Mouse (Mus musculus) neural tube, embryonic 14.5 days (tissue): ENCODE data around the gene Gbp2b. TPM values are rescaled to one million over a fixed set of nuclear protein-coding genes. Genes with fewer than 3 reads are reported as not detected.

Source experiments
- ATAC-seq: fragments of 200-750 bp; cut with Nextera tagmentation; 2 replicates; pipeline ENCODE4 v1.8.0; 2017; ENCODE audit warnings: low read depth, mild to moderate bottlenecking, moderate TSS enrichment, moderate library complexity
- H3K27ac ChIP-seq: fragments of 300-500 bp; sonication (generic); 2 replicates; pipeline ENCODE4 v1.5.1; 2014; ENCODE audit warnings: low read depth, mild to moderate bottlenecking, control low read depth, low read length, moderate library complexity, mixed read lengths
- H3K27me3 ChIP-seq: fragments of 300-500 bp; sonication (generic); 2 replicates; pipeline ENCODE4 v1.6.1; 2014; ENCODE audit warnings: low read length; ENCODE audit not compliant: control insufficient read depth, insufficient read depth
- H3K36me3 ChIP-seq: fragments of 300-500 bp; sonication (generic); 2 replicates; pipeline ENCODE4 v1.6.1; 2014; ENCODE audit warnings: low read length, mixed read lengths; ENCODE audit not compliant: control insufficient read depth, insufficient read depth
- H3K4me1 ChIP-seq: fragments of 300-500 bp; sonication (generic); 2 replicates; pipeline ENCODE4 v1.6.1; 2014; ENCODE audit warnings: low read length; ENCODE audit not compliant: control insufficient read depth, insufficient read depth
- H3K4me2 ChIP-seq: fragments of 300-500 bp; sonication (generic); 2 replicates; pipeline ENCODE4 v1.6.1; 2014; ENCODE audit warnings: mild to moderate bottlenecking, low read depth, low read length, control low read depth
- H3K4me3 ChIP-seq: fragments of 300-500 bp; sonication (generic); 2 replicates; pipeline ENCODE4 v1.5.1; 2014; ENCODE audit warnings: low read depth, low read length, control low read depth, mixed read lengths
- H3K9ac ChIP-seq: fragments of 300-500 bp; sonication (generic); replicated peaks from 2 replicates; pipeline ENCODE4 v1.6.1; 2014; ENCODE audit warnings: low read depth, mild to moderate bottlenecking, control low read depth, low read length, mixed read lengths
- H3K9me3 ChIP-seq: fragments of 300-500 bp; sonication (generic); 2 replicates; pipeline ENCODE4 v1.6.1; 2016; ENCODE audit warnings: low read length; ENCODE audit not compliant: control insufficient read depth
- WGBS: fragments of 180-500 bp; shearing (Covaris S2); extraction: QIAGEN DNeasy Blood & Tissue Kit; methylation state at CpG from one replicate; pipeline ENCODE4 v1.1.7; 2014; 5-methylcytosine and 5-hydroxymethylcytosine counted together
- microRNA-seq: library from miRNA; unstranded; fragments of <30 nt; microRNA quantifications from one replicate; pipeline ENCODE4, GENCODE M21; 2016
- polyA plus RNA-seq: library from polyadenylated mRNA; unstranded; fragments of >200 nt; fragmentation: Nextera tagmentation; extraction: Ambion mirVana; gene quantifications from 2 replicates; pipeline ENCODE4 v1.2.1, GENCODE M21; 2014

Gbp2b gene
- polyA plus RNA-seq, 1 experiment from 2014 or later, result not detected

- Histone ChIP-seq H3K36me3 (no peaks in the 10 kb centered on the region), H3K4me2 (no peak overlapping the region), H3K4me3 (no peak overlapping the region), H3K27me3 (no peaks in the 10 kb centered on the region), H3K9ac (no peak overlapping the region), H3K9me3 (no peaks in the 10 kb centered on the region), H3K27ac (no peak overlapping the region), H3K4me1 (no peaks in the 10 kb centered on the region)
- WGBS, result 35% methylated on average over 2 of the region's 2 CpGs
- no peak for ATAC-seq
Measured at GRCm38 (mm10) chr3:142650205-142650604, 55.6 kb downstream of the Gbp2b start.

- 93% methylated on average over 8 of the region's 8 CpGs for WGBS
Measured at GRCm38 (mm10) chr3:142664723-142665122, 70.1 kb downstream of the Gbp2b start.

More at GRCm38 (mm10) chr3:142664723-142665122, 70.1 kb downstream of the Gbp2b start:
- Histone ChIP-seq H3K4me3 (no peak overlapping the region), H3K27ac (no peak overlapping the region), H3K27me3 (no peaks in the 10 kb centered on the region), H3K9me3 (no peaks in the 10 kb centered on the region), H3K4me2 (no peak overlapping the region), H3K4me1 (no peaks in the 10 kb centered on the region), H3K36me3 (no peaks in the 10 kb centered on the region), H3K9ac (no peak overlapping the region)
- no peak for ATAC-seq

Small RNAs within 50 kb of the gene (microRNA-seq; reads per million reads assigned to microRNA genes)
- gene Mir6381, result not detected

Other genes with a start within 250 kb of the Gbp2b start
- 16.8 and 19.8 TPM in 2 replicates for gene Pdlim5, start 199.2 kb upstream of the Gbp2b start, polyA plus RNA-seq
- 0.08 and 0.11 TPM in 2 replicates for gene Gbp5, start 100.9 kb upstream of the Gbp2b start, polyA plus RNA-seq
- gene Gbp7, start 64.5 kb upstream of the Gbp2b start, polyA plus RNA-seq, result 1.0 and 2.4 TPM in 2 replicates
- gene Gbp3, start 34.8 kb upstream of the Gbp2b start, polyA plus RNA-seq, result 0.64 and 0.86 TPM in 2 replicates
- gene Gbp2, start 25.8 kb downstream of the Gbp2b start, polyA plus RNA-seq, result 0.16 and 0.54 TPM in 2 replicates
- 6.3 and 7.7 TPM in 2 replicates for gene Kyat3, start 106.2 kb downstream of the Gbp2b start, polyA plus RNA-seq
- 80.9 and 81.6 TPM in 2 replicates for gene Gtf2b, start 170.2 kb downstream of the Gbp2b start, polyA plus RNA-seq